Mouse (Mus musculus): ENCODE results near the gene Wnt2. TPM values are rescaled to one million over a fixed set of nuclear protein-coding genes. Genes with fewer than 3 reads are reported as not detected.
A peak's percentile ranks its signal among the peaks of the same experiment; 100 is the strongest.

Wnt2 gene
- polyA plus RNA-seq (2012; rRNA removed) (4.2 and 4.3 TPM in 2 replicates), polyA plus RNA-seq (2014; fragmentation: Nextera tagmentation; extraction: Ambion mirVana) (5.1 and 6.8 TPM in 2 replicates)

GRCm38 (mm10) chr6:18029746-18030656 lies at the start of gene Wnt2:
Gene Wnt2, minus strand, starts transcription at chr6:18030585.
- H3K9ac ChIP-seq (ENCODE audit: low read depth, low read length, severe bottlenecking), result peak within 1 kb of the TSS; percentile 53
- H3K9me3 ChIP-seq (ENCODE audit: control insufficient read depth, low read length), result no peaks in the 10 kb centered on the region
- peaks cover 48% of the 10 kb centered on the region for H3K27me3 ChIP-seq (ENCODE audit: control insufficient read depth, insufficient read depth, low read length)
- WGBS, result under 1% methylated on average over 35 of the region's 47 CpGs
- ATAC-seq (ENCODE audit: low FRiP score, low read depth), result 0 out of 2 replicates have a peak, but pooled peaks have one; percentile 45
- H3K4me3 ChIP-seq (replicated peaks; ENCODE audit: low read length), result peak within 1 kb of the TSS; percentile 51
- no peak for DNase-seq (ENCODE audit: low spot score)
- peak within 1 kb of the TSS; percentile 89 for H3K4me2 ChIP-seq (replicated peaks; ENCODE audit: low read depth, low read length, severe bottlenecking)
- no peak within 1 kb of the TSS for H3K27ac ChIP-seq (replicated peaks; ENCODE audit: low read depth, low read length)
- H3K36me3 ChIP-seq (ENCODE audit: control insufficient read depth, insufficient read depth, low read length), result no peaks in the 10 kb centered on the region
- peaks cover 8% of the 10 kb centered on the region for H3K4me1 ChIP-seq (ENCODE audit: control insufficient read depth, insufficient read depth, low read length)
- TF ChIP-seq POLR2A (IDR thresholded peaks at IDR 0.05; ENCODE audit: borderline replicate concordance, extremely low read depth, insufficient read depth, insufficient read length), result no peak

GRCm38 (mm10) chr6:18078615-18079014 lies 48.2 kb upstream of the Wnt2 start:
- no peaks in the 10 kb centered on the region for H3K27me3 ChIP-seq (ENCODE audit: control insufficient read depth, insufficient read depth, low read length)
- H3K36me3 ChIP-seq (ENCODE audit: control insufficient read depth, insufficient read depth, low read length), result no peaks in the 10 kb centered on the region
- no peak for ATAC-seq (ENCODE audit: low FRiP score, low read depth)
- H3K9me3 ChIP-seq (ENCODE audit: control insufficient read depth, low read length), result no peaks in the 10 kb centered on the region
- H3K4me3 ChIP-seq (replicated peaks; ENCODE audit: low read length), result no peak overlapping the region
- 23% methylated on average over 1 of the region's 1 CpGs for WGBS
- DNase-seq (ENCODE audit: low spot score), result peak; percentile 54
- H3K27ac ChIP-seq (replicated peaks; ENCODE audit: low read depth, low read length), result no peak overlapping the region
- no peak overlapping the region for H3K9ac ChIP-seq (ENCODE audit: low read depth, low read length, severe bottlenecking)
- H3K4me2 ChIP-seq (replicated peaks; ENCODE audit: low read depth, low read length, severe bottlenecking), result no peak overlapping the region
- TF ChIP-seq POLR2A (IDR thresholded peaks at IDR 0.05; ENCODE audit: borderline replicate concordance, extremely low read depth, insufficient read depth, insufficient read length), result no peak
- H3K4me1 ChIP-seq (ENCODE audit: control insufficient read depth, insufficient read depth, low read length), result no peaks in the 10 kb centered on the region

GRCm38 (mm10) chr6:18076986-18077385 lies 46.6 kb upstream of the Wnt2 start:
- ATAC-seq (ENCODE audit: low FRiP score, low read depth) (no peak), DNase-seq (ENCODE audit: low spot score) (no peak)
- no peaks in the 10 kb centered on the region for H3K9me3 ChIP-seq (ENCODE audit: control insufficient read depth, low read length)
- TF ChIP-seq POLR2A (IDR thresholded peaks at IDR 0.05; ENCODE audit: borderline replicate concordance, extremely low read depth, insufficient read depth, insufficient read length), result no peak
- no peaks in the 10 kb centered on the region for H3K4me1 ChIP-seq (ENCODE audit: control insufficient read depth, insufficient read depth, low read length)
- 67% methylated on average over 7 of the region's 7 CpGs for WGBS
- no peak overlapping the region for H3K27ac ChIP-seq (replicated peaks; ENCODE audit: low read depth, low read length)
- H3K36me3 ChIP-seq (ENCODE audit: control insufficient read depth, insufficient read depth, low read length), result no peaks in the 10 kb centered on the region
- no peak overlapping the region for H3K4me3 ChIP-seq (replicated peaks; ENCODE audit: low read length)
- no peaks in the 10 kb centered on the region for H3K27me3 ChIP-seq (ENCODE audit: control insufficient read depth, insufficient read depth, low read length)
- H3K4me2 ChIP-seq (replicated peaks; ENCODE audit: low read depth, low read length, severe bottlenecking), result no peak overlapping the region
- no peak overlapping the region for H3K9ac ChIP-seq (ENCODE audit: low read depth, low read length, severe bottlenecking)

GRCm38 (mm10) chr6:18076577-18076976 lies 46.2 kb upstream of the Wnt2 start:
- no peaks in the 10 kb centered on the region for H3K36me3 ChIP-seq (ENCODE audit: control insufficient read depth, insufficient read depth, low read length)
- no peak for DNase-seq (ENCODE audit: low spot score)
- no peak overlapping the region for H3K9ac ChIP-seq (ENCODE audit: low read depth, low read length, severe bottlenecking)
- no peak for TF ChIP-seq POLR2A (IDR thresholded peaks at IDR 0.05; ENCODE audit: borderline replicate concordance, extremely low read depth, insufficient read depth, insufficient read length)
- H3K27me3 ChIP-seq (ENCODE audit: control insufficient read depth, insufficient read depth, low read length), result no peaks in the 10 kb centered on the region
- H3K4me2 ChIP-seq (replicated peaks; ENCODE audit: low read depth, low read length, severe bottlenecking), result no peak overlapping the region
- 0 out of 2 replicates have a peak, but pooled peaks have one; percentile 26 for ATAC-seq (ENCODE audit: low FRiP score, low read depth)
- H3K27ac ChIP-seq (replicated peaks; ENCODE audit: low read depth, low read length), result no peak overlapping the region
- no peak overlapping the region for H3K4me3 ChIP-seq (replicated peaks; ENCODE audit: low read length)
- 25% methylated on average over 5 of the region's 5 CpGs for WGBS
- no peaks in the 10 kb centered on the region for H3K9me3 ChIP-seq (ENCODE audit: control insufficient read depth, low read length)
- no peaks in the 10 kb centered on the region for H3K4me1 ChIP-seq (ENCODE audit: control insufficient read depth, insufficient read depth, low read length)

GRCm38 (mm10) chr6:18057899-18058298 lies 27.5 kb upstream of the Wnt2 start:
- WGBS, result 90% methylated on average over 4 of the region's 4 CpGs
- no peaks in the 10 kb centered on the region for H3K9me3 ChIP-seq (ENCODE audit: control insufficient read depth, low read length)
- H3K4me1 ChIP-seq (ENCODE audit: control insufficient read depth, insufficient read depth, low read length), result no peaks in the 10 kb centered on the region
- no peak overlapping the region for H3K4me3 ChIP-seq (replicated peaks; ENCODE audit: low read length)
- H3K27me3 ChIP-seq (ENCODE audit: control insufficient read depth, insufficient read depth, low read length), result no peaks in the 10 kb centered on the region
- no peak for TF ChIP-seq POLR2A (IDR thresholded peaks at IDR 0.05; ENCODE audit: borderline replicate concordance, extremely low read depth, insufficient read depth, insufficient read length)
- H3K36me3 ChIP-seq (ENCODE audit: control insufficient read depth, insufficient read depth, low read length), result no peaks in the 10 kb centered on the region
- no peak for ATAC-seq (ENCODE audit: low FRiP score, low read depth)
- no peak overlapping the region for H3K9ac ChIP-seq (ENCODE audit: low read depth, low read length, severe bottlenecking)
- DNase-seq (ENCODE audit: low spot score), result no peak
- H3K4me2 ChIP-seq (replicated peaks; ENCODE audit: low read depth, low read length, severe bottlenecking), result no peak overlapping the region
- H3K27ac ChIP-seq (replicated peaks; ENCODE audit: low read depth, low read length), result no peak overlapping the region

Measured in limb, embryonic 14.5 days (tissue).